Mouse (Mus musculus) telencephalon, adult 2 months (tissue): ENCODE results near the gene Fras1.

Source experiments
- DNase-seq: peaks from one replicate; pipeline ENCODE4 v3.0.0-alpha.2; 2011; ENCODE audit warnings: low read depth, low spot score

Gene Fras1

GRCm38 (mm10) chr5:96482054-96482453 lies 108.3 kb downstream of the Fras1 start:
- DNase-seq = no peak

- no peak for DNase-seq
Measured at GRCm38 (mm10) chr5:96492497-96492896, 118.7 kb downstream of the Fras1 start.

GRCm38 (mm10) chr5:96494502-96495292 lies 120.9 kb downstream of the Fras1 start:
- no peak for DNase-seq

- no peak for DNase-seq
Measured at GRCm38 (mm10) chr5:96498083-96498482, 124.3 kb downstream of the Fras1 start.

GRCm38 (mm10) chr5:96501783-96502182 lies 128.0 kb downstream of the Fras1 start:
- peak; percentile 35 for DNase-seq

- no peak for DNase-seq
Measured at GRCm38 (mm10) chr5:96502400-96502799, 128.6 kb downstream of the Fras1 start.

GRCm38 (mm10) chr5:96511005-96511404 lies 137.2 kb downstream of the Fras1 start:
- DNase-seq = no peak

- no peak for DNase-seq
Measured at GRCm38 (mm10) chr5:96513327-96513726, 139.6 kb downstream of the Fras1 start.

- no peak for DNase-seq
Measured at GRCm38 (mm10) chr5:96515860-96516311, 142.1 kb downstream of the Fras1 start.

GRCm38 (mm10) chr5:96516329-96516728 lies 142.6 kb downstream of the Fras1 start:
- DNase-seq = no peak

GRCm38 (mm10) chr5:96521541-96521940 lies 147.8 kb downstream of the Fras1 start:
- DNase-seq = no peak

GRCm38 (mm10) chr5:96522909-96523409 lies 149.2 kb downstream of the Fras1 start:
- DNase-seq = no peak

GRCm38 (mm10) chr5:96528296-96528695 lies 154.5 kb downstream of the Fras1 start:
- DNase-seq = peak; percentile 29

GRCm38 (mm10) chr5:96530516-96530915 lies 156.8 kb downstream of the Fras1 start:
- DNase-seq = no peak

GRCm38 (mm10) chr5:96531962-96532361 lies 158.2 kb downstream of the Fras1 start:
- no peak for DNase-seq

GRCm38 (mm10) chr5:96536527-96536926 lies 162.8 kb downstream of the Fras1 start:
- DNase-seq = no peak

- no peak for DNase-seq
Measured at GRCm38 (mm10) chr5:96536937-96537336, 163.2 kb downstream of the Fras1 start.

- DNase-seq = no peak
Measured at GRCm38 (mm10) chr5:96544112-96544511, 170.4 kb downstream of the Fras1 start.

- DNase-seq = no peak
Measured at GRCm38 (mm10) chr5:96545994-96546393, 172.2 kb downstream of the Fras1 start.

GRCm38 (mm10) chr5:96554940-96555679 lies 181.4 kb downstream of the Fras1 start:
- DNase-seq = no peak

- DNase-seq = no peak
Measured at GRCm38 (mm10) chr5:96558049-96558804, 184.5 kb downstream of the Fras1 start.

GRCm38 (mm10) chr5:96574586-96574985 lies 200.8 kb downstream of the Fras1 start:
- no peak for DNase-seq
